Mouse (Mus musculus): Measurements from ENCODE around the gene Tmem233. TPM values are rescaled to one million over a fixed set of nuclear protein-coding genes. Genes with fewer than 3 reads are reported as not detected.

The Tmem233 gene
- total and polyA plus RNA-seq, 3 experiments, result 6.0 TPM; not detected in 2

DNA sequence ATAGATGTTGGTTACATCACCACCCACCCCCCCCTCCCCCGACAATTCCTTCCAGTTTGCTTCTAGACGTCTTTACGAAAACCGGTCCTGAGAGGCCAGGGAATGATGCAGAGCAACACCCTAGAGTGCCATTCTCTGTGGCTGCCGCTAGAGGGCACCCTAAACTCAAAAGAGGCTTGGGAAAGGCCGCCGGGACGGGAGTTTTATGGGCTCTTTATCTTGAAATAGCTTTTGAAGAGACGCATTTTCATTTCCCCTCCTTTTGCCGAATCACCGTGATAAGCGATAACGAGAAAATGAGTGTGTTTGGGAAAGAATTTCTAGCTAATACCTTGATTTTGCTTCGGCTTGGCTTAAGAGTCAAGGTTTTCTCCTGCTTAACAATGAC, 51.9 kb downstream of the Tmem233 start:
- Histone ChIP-seq H3K4me1 (ENCODE audit: control insufficient read depth in 1 of 2, insufficient read depth in 2 of 2, low read length in 2 of 2) (peaks cover 14 to 32% of the 10 kb centered on the region in 2 experiments), H3K27me3 (ENCODE audit: control insufficient read depth in 1 of 2, insufficient read depth in 2 of 2, low read length in 2 of 2) (no peaks in the 10 kb centered on the region), H3K27ac (ENCODE audit: control insufficient read depth, low read depth, low read length) (peak overlapping the region; percentile 19; the same call in 1 of the 2 replicates), H3K4me3 (ENCODE audit: control insufficient read depth in 1 of 2, insufficient read depth in 1 of 2, low read depth in 2 of 2, low read length in 2 of 2) (peak overlapping the region; percentile 14 to 46; a peak in 2 of 4 replicates), H3K36me3 (ENCODE audit: control insufficient read depth in 1 of 2, insufficient read depth in 2 of 2, low read length in 2 of 2) (peaks cover 0 to 27% of the 10 kb centered on the region in 2 experiments; a peak in 2 of 4 replicates), H3K79me2 (ENCODE audit: control insufficient read depth, insufficient read depth, low read length, poor library complexity) (no peaks in the 10 kb centered on the region), H3K9ac (ENCODE audit: control insufficient read depth, low read depth, low read length, poor library complexity, severe bottlenecking) (no peak overlapping the region), H3K9me3 (replicated peaks; ENCODE audit: insufficient read depth, low read length) (no peaks in the 10 kb centered on the region)
- peak; percentile 92 for DNase-seq (ENCODE audit: low read depth, low spot score)
- TF ChIP-seq SMC3 (IDR thresholded peaks at IDR 0.05; ENCODE audit: low read depth, low read length) (peak; percentile 84), CHD1 (IDR thresholded peaks at IDR 0.05; ENCODE audit: low read depth, low read length) (no peak), POLR2AphosphoS2 (IDR thresholded peaks at IDR 0.05; ENCODE audit: low read length) (no peak), GABPA (IDR thresholded peaks at IDR 0.05; ENCODE audit: low read depth, low read length) (peak; percentile 76), RCOR1 (IDR thresholded peaks at IDR 0.05; ENCODE audit: low read depth, low read length) (peak; percentile 95), ELF1 (IDR thresholded peaks at IDR 0.05; ENCODE audit: low read depth, low read length) (no peak), UBTF (IDR thresholded peaks at IDR 0.05; ENCODE audit: borderline replicate concordance, insufficient read depth, low read depth, low read length) (no peak), ETS1 (IDR thresholded peaks at IDR 0.05; ENCODE audit: low read depth, low read length) (peak; percentile 89), MYC (IDR thresholded peaks at IDR 0.05; ENCODE audit: low read depth, low read length) (no peak), KAT2A (conservative IDR thresholded peaks at IDR 0.05; ENCODE audit: low read depth, low read length) (no peak; the same call in 1 of the 2 replicates), TCF12 (IDR thresholded peaks at IDR 0.05; ENCODE audit: low read depth, low read length) (peak; percentile 83), ZKSCAN1 (IDR thresholded peaks at IDR 0.05; ENCODE audit: low read depth, low read length) (no peak), USF2 (IDR thresholded peaks at IDR 0.05; ENCODE audit: borderline replicate concordance in 1 of 2, insufficient read depth in 1 of 2, low read depth in 1 of 2, low read length in 2 of 2) (no peak), EP300 (IDR thresholded peaks at IDR 0.05; ENCODE audit: low read depth in 1 of 2, low read length in 2 of 2) (peak; percentile 84 to 89), MAFK (IDR thresholded peaks at IDR 0.05; ENCODE audit: borderline replicate concordance, low read depth, low read length) (peak; percentile 76; the same call in 1 of the 2 replicates), ZMIZ1 (IDR thresholded peaks at IDR 0.05; ENCODE audit: low read depth, low read length) (no peak), SIN3A (IDR thresholded peaks at IDR 0.05; ENCODE audit: low read length) (peak; percentile 80), TBP (IDR thresholded peaks at IDR 0.05; ENCODE audit: low read depth, low read length) (no peak), NRF1 (IDR thresholded peaks at IDR 0.05; ENCODE audit: insufficient read depth, low read depth, low read length, poor library complexity, severe bottlenecking) (no peak), POLR2AphosphoS5 (IDR thresholded peaks at IDR 0.05; ENCODE audit: borderline replicate concordance, low read depth, low read length) (no peak), CTCF (IDR thresholded peaks at IDR 0.05 in 2 of 3, conservative IDR thresholded peaks at IDR 0.05 in 1 of 3; ENCODE audit: control insufficient read depth in 1 of 3, insufficient read depth in 1 of 3, low read depth in 2 of 3, low read length in 3 of 3, poor library complexity in 1 of 3, severe bottlenecking in 1 of 3) (peak; percentile 64 to 96 (median 92)), E2F4 (IDR thresholded peaks at IDR 0.05; ENCODE audit: borderline replicate concordance, low read depth, low read length) (no peak), MAX (IDR thresholded peaks at IDR 0.05; ENCODE audit: low read length) (no peak), JUND (IDR thresholded peaks at IDR 0.05; ENCODE audit: low read depth, low read length) (0 out of 2 replicates have a peak, but pooled peaks have one; percentile 30), TAL1 (IDR thresholded peaks at IDR 0.05; ENCODE audit: low read length) (0 out of 2 replicates have a peak, but pooled peaks have one; percentile 10), POLR2A (IDR thresholded peaks at IDR 0.05; ENCODE audit: control insufficient read depth in 1 of 2, insufficient read depth in 1 of 2, low read depth in 1 of 2, low read length in 2 of 2, poor library complexity in 1 of 2) (no peak), MEF2A (IDR thresholded peaks at IDR 0.05; ENCODE audit: extremely low read depth, insufficient replicate concordance, low read depth, low read length, poor library complexity, severe bottlenecking) (no peak), ZNF384 (IDR thresholded peaks at IDR 0.05; ENCODE audit: low read depth, low read length) (peak; percentile 53), RAD21 (IDR thresholded peaks at IDR 0.05; ENCODE audit: low read depth, low read length) (peak; percentile 97), NELFE (IDR thresholded peaks at IDR 0.05; ENCODE audit: low read depth, low read length) (no peak), MXI1 (IDR thresholded peaks at IDR 0.05; ENCODE audit: low read depth, low read length) (peak; percentile 45; the same call in 1 of the 2 replicates), ZC3H11A (IDR thresholded peaks at IDR 0.05; ENCODE audit: low read depth, low read length) (peak; percentile 88), MAZ (IDR thresholded peaks at IDR 0.05; ENCODE audit: low read depth, low read length) (peak; percentile 78; the same call in 1 of the 2 replicates), GATA1 (IDR thresholded peaks at IDR 0.05; ENCODE audit: low read depth, low read length) (peak; percentile 96), HCFC1 (IDR thresholded peaks at IDR 0.05; ENCODE audit: low read depth, low read length) (peak; percentile 56), CHD2 (IDR thresholded peaks at IDR 0.05; ENCODE audit: low read length) (no peak), BHLHE40 (IDR thresholded peaks at IDR 0.05; ENCODE audit: borderline replicate concordance, low read depth, low read length) (peak; percentile 69)
